ENCODE assay signal across 30 mouse cellular contexts in genomic region chr10:61290016-61290415, GRCm38 (mm10). TPM values are rescaled to one million over a fixed set of nuclear protein-coding genes. Genes with fewer than 3 reads are reported as not detected.
"Had no signal": no experiment of that assay in that cellular context is flagged by ENCODE, and none has a peak within 500 bp of the region (broad histone marks: within the 10 kb centered on the region; RNA-seq: fewer than 3 reads in every experiment).

No protein-coding gene starts in this region.

- H3K36me3 ChIP-seq: limb, embryonic 10.5 days; limb, embryonic 13.5 days; liver, embryonic 12.5 days; liver, embryonic 15.5 days; lung, embryonic 15.5 days; neural tube, embryonic 12.5 days; neural tube, embryonic 15.5 days had no signal

- H3K4me1 ChIP-seq: limb, embryonic 10.5 days; liver, embryonic 12.5 days; neural tube, embryonic 12.5 days had no signal

- H3K27ac ChIP-seq: kidney, postnatal 0 days; layer of hippocampus, adult 2 months; limb, embryonic 10.5 days; limb, embryonic 13.5 days; liver, embryonic 12.5 days; liver, embryonic 15.5 days; lung, embryonic 15.5 days; neural tube, embryonic 12.5 days; neural tube, embryonic 15.5 days; stomach, postnatal 0 days had no signal

- ATAC-seq: liver, embryonic 12.5 days had no signal

- DNase-seq: kidney, postnatal 25 days; layer of hippocampus, adult 9-11 months; liver; lung, adult 18-20 months; lung, postnatal 14 days; lung, postnatal 4 days; midbrain, embryonic 14.5 days; right cerebral cortex, adult 18-20 months; right cerebral cortex, postnatal 14 days; right cerebral cortex, postnatal 4 days; thymus, adult 2 months; thymus, postnatal 14 days; thymus, postnatal 4 days had no signal

- H3K9ac ChIP-seq: limb, embryonic 13.5 days; liver, embryonic 12.5 days; liver, embryonic 15.5 days; lung, embryonic 15.5 days; neural tube, embryonic 12.5 days; neural tube, embryonic 15.5 days had no signal

- H3K4me3 ChIP-seq: layer of hippocampus, adult 2 months; limb, embryonic 10.5 days; limb, embryonic 13.5 days; liver, embryonic 12.5 days; liver, embryonic 15.5 days; lung, embryonic 15.5 days; neural tube, embryonic 12.5 days; neural tube, embryonic 15.5 days had no signal

- H3K27me3 ChIP-seq: limb, embryonic 13.5 days; liver, embryonic 12.5 days; liver, embryonic 15.5 days; lung, embryonic 15.5 days; neural tube, embryonic 12.5 days; neural tube, embryonic 15.5 days had no signal

- H3K4me2 ChIP-seq: limb, embryonic 13.5 days; liver, embryonic 12.5 days; liver, embryonic 15.5 days; lung, embryonic 15.5 days; midbrain, embryonic 11.5 days; neural tube, embryonic 12.5 days; neural tube, embryonic 15.5 days had no signal

- H3K9me3 ChIP-seq: limb, embryonic 10.5 days; limb, embryonic 13.5 days; liver, embryonic 12.5 days; liver, embryonic 15.5 days; lung, embryonic 15.5 days; neural tube, embryonic 12.5 days; neural tube, embryonic 15.5 days had no signal

RNA-seq across cellular contexts. Expression of gene Prf1, which starts 7.6 kb away (rescaled TPM):
- total RNA-seq: layer of hippocampus, adult 2 months; layer of hippocampus, postnatal 25 days; left cerebral cortex, adult 18-20 months; left cerebral cortex, postnatal 25 days; megakaryocyte progenitor cell, adult 5-6 weeks; midbrain, postnatal 0 days had no signal
- polyA plus RNA-seq: limb, embryonic 10.5 days; liver, embryonic 12.5 days; lung, embryonic 15.5 days; midbrain, embryonic 14.5 days; midbrain, postnatal 0 days; neural tube, embryonic 12.5 days; neural tube, embryonic 15.5 days; stomach, embryonic 14.5 days; stomach, postnatal 0 days had no signal

RNA-seq across cellular contexts. Expression of gene Adamts14, which starts 16.8 kb away (rescaled TPM):
- total RNA-seq: megakaryocyte progenitor cell, adult 5-6 weeks had no signal
